Mouse (Mus musculus): ENCODE measurements around the gene Tenm4.

DNA sequence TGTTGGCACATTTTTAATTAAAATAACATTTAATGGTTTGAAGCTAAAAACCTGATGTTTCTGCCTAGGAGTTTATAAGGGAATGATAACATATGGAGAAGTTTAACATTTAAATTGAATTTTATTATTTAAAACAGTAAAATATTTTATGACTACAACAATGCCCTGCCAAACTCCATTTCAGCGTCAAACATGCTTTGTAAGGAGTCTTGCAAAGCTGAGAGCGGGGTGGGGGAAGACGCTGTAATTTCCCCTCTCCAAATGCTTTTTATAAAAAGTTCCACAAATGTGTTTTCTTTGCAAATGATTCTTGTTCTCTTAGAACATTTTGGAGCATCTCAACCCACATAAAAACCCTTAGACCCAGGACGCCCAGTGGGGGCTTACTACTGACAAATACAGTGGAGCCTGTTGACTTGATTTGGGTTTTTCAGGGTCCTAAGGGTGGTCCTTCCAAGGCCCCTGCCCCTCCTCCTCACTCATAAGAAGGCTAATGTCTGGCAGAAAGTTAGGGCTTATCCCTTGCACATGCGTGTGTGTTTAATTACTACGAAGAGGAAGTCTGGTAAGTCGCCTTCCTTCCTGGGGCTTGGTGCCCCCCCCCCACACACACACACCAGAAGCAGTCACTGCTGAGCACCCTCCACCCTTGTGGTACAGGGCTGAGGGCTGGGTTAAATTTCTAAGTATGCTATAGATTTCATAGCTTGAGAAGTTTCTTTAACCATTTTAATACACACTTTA, 563.4 kb downstream of the Tenm4 start:
- no peak for TF ChIP-seq EP300 (IDR thresholded peaks at IDR 0.05; ENCODE audit: low read depth)
- no peak for TF ChIP-seq CTCF (IDR thresholded peaks at IDR 0.05; ENCODE audit: low read depth)

All from liver, embryonic 14.5 days (tissue).